Mouse (Mus musculus): ENCODE measurements around the gene Klk1. TPM values are rescaled to one million over a fixed set of nuclear protein-coding genes. Genes with fewer than 3 reads are reported as not detected.

Gene Klk1
- polyA plus RNA-seq, 1 experiment, result not detected

- Histone ChIP-seq H3K79me2 (ENCODE audit: control insufficient read depth, insufficient read depth) (peaks cover 4% of the 10 kb centered on the region), H3K4me3 (ENCODE audit: insufficient read depth, poor library complexity, severe bottlenecking) (no peak overlapping the region), H3K36me3 (ENCODE audit: control insufficient read depth, insufficient read depth) (no peaks in the 10 kb centered on the region), H3K27me3 (ENCODE audit: control insufficient read depth, insufficient read depth, insufficient read length) (peaks cover 21% of the 10 kb centered on the region), H3K79me3 (ENCODE audit: low read depth) (no peaks in the 10 kb centered on the region), H3ac (ENCODE audit: control insufficient read depth, insufficient read length, low read depth) (no peak overlapping the region)
- TF ChIP-seq FOSL1 (IDR thresholded peaks at IDR 0.05; ENCODE audit: insufficient read depth, low read length, poor library complexity, severe bottlenecking) (no peak), MAX (IDR thresholded peaks at IDR 0.05) (no peak)
These were observed 15.6 kb downstream of the Klk1 start for GRCm38 (mm10) chr7:44240712-44241111.

- no peaks in the 10 kb centered on the region for H3K79me3 ChIP-seq (ENCODE audit: low read depth)
- peaks cover 18% of the 10 kb centered on the region for H3K27me3 ChIP-seq (ENCODE audit: control insufficient read depth, insufficient read depth, insufficient read length)
- H3K4me3 ChIP-seq (ENCODE audit: insufficient read depth, poor library complexity, severe bottlenecking), result no peak overlapping the region
- no peaks in the 10 kb centered on the region for H3K36me3 ChIP-seq (ENCODE audit: control insufficient read depth, insufficient read depth)
- H3K79me2 ChIP-seq (ENCODE audit: control insufficient read depth, insufficient read depth), result peaks cover 8% of the 10 kb centered on the region
- H3ac ChIP-seq (ENCODE audit: control insufficient read depth, insufficient read length, low read depth), result no peak overlapping the region
- no peak for TF ChIP-seq MAX (IDR thresholded peaks at IDR 0.05)
- no peak for TF ChIP-seq MYOD1 (IDR thresholded peaks at IDR 0.05; ENCODE audit: control insufficient read depth, insufficient read length, low read depth)
- TF ChIP-seq USF1 (IDR thresholded peaks at IDR 0.05; ENCODE audit: low read depth), result no peak
- TF ChIP-seq FOSL1 (IDR thresholded peaks at IDR 0.05; ENCODE audit: insufficient read depth, low read length, poor library complexity, severe bottlenecking), result no peak
- TF ChIP-seq MYOG (IDR thresholded peaks at IDR 0.05; ENCODE audit: control insufficient read depth, extremely low read depth, insufficient read length), result no peak
- no peak for TF ChIP-seq CEBPB (IDR thresholded peaks at IDR 0.05; ENCODE audit: low read depth)
- TF ChIP-seq CTCF (IDR thresholded peaks at IDR 0.05; ENCODE audit: control insufficient read depth, insufficient read depth, insufficient read length), result no peak
These were observed 16.0 kb downstream of the Klk1 start for GRCm38 (mm10) chr7:44241163-44241562.

GRCm38 (mm10) chr7:44244080-44244479 lies 18.9 kb downstream of the Klk1 start:
- H3K79me2 ChIP-seq (ENCODE audit: control insufficient read depth, insufficient read depth), result peaks cover 34% of the 10 kb centered on the region
- no peak overlapping the region for H3K4me3 ChIP-seq (ENCODE audit: insufficient read depth, poor library complexity, severe bottlenecking)
- H3K36me3 ChIP-seq (ENCODE audit: control insufficient read depth, insufficient read depth), result peaks cover 10% of the 10 kb centered on the region
- H3ac ChIP-seq (ENCODE audit: control insufficient read depth, insufficient read length, low read depth), result no peak overlapping the region
- peaks cover 22% of the 10 kb centered on the region for H3K79me3 ChIP-seq (ENCODE audit: low read depth)
- peaks cover 6% of the 10 kb centered on the region for H3K27me3 ChIP-seq (ENCODE audit: control insufficient read depth, insufficient read depth, insufficient read length)
- TF ChIP-seq MYOD1 (IDR thresholded peaks at IDR 0.05; ENCODE audit: control insufficient read depth, insufficient read length, low read depth), result no peak
- no peak for TF ChIP-seq MAX (IDR thresholded peaks at IDR 0.05)
- TF ChIP-seq CEBPB (IDR thresholded peaks at IDR 0.05; ENCODE audit: low read depth), result no peak
- no peak for TF ChIP-seq CTCF (IDR thresholded peaks at IDR 0.05; ENCODE audit: control insufficient read depth, insufficient read depth, insufficient read length)

GRCm38 (mm10) chr7:44246055-44246983 lies 21.2 kb downstream of the Klk1 start, which contains the start of the genes 1700028J19Rik and 2410002F23Rik:
TSS of gene 1700028J19Rik (minus strand) at chr7:44246695.
TSS of gene 2410002F23Rik (plus strand) at chr7:44246722.
- H3K79me3 ChIP-seq (ENCODE audit: low read depth), result peaks cover 25% of the 10 kb centered on the region
- TF ChIP-seq MAX (IDR thresholded peaks at IDR 0.05) (peak; percentile 96), MYOD1 (IDR thresholded peaks at IDR 0.05; ENCODE audit: control insufficient read depth, insufficient read length, low read depth) (no peak), USF1 (IDR thresholded peaks at IDR 0.05; ENCODE audit: low read depth) (no peak)
- peaks cover 27% of the 10 kb centered on the region for H3K36me3 ChIP-seq (ENCODE audit: control insufficient read depth, insufficient read depth)
- peak within 1 kb of the TSS; percentile 94 for H3ac ChIP-seq (ENCODE audit: control insufficient read depth, insufficient read length, low read depth)
- H3K4me3 ChIP-seq (ENCODE audit: insufficient read depth, poor library complexity, severe bottlenecking), result peak within 1 kb of the TSS; percentile 89
- peaks cover 52% of the 10 kb centered on the region for H3K79me2 ChIP-seq (ENCODE audit: control insufficient read depth, insufficient read depth)
- H3K27me3 ChIP-seq (ENCODE audit: control insufficient read depth, insufficient read depth, insufficient read length), result no peaks in the 10 kb centered on the region

GRCm38 (mm10) chr7:44246984-44247470 lies 21.9 kb downstream of the Klk1 start:
- Histone ChIP-seq H3K27me3 (ENCODE audit: control insufficient read depth, insufficient read depth, insufficient read length) (no peaks in the 10 kb centered on the region), H3K36me3 (ENCODE audit: control insufficient read depth, insufficient read depth) (peaks cover 27% of the 10 kb centered on the region), H3K4me3 (ENCODE audit: insufficient read depth, poor library complexity, severe bottlenecking) (peak overlapping the region; percentile 89), H3K79me2 (ENCODE audit: control insufficient read depth, insufficient read depth) (peaks cover 52% of the 10 kb centered on the region), H3ac (ENCODE audit: control insufficient read depth, insufficient read length, low read depth) (peak overlapping the region; percentile 94), H3K79me3 (ENCODE audit: low read depth) (peaks cover 25% of the 10 kb centered on the region)
- TF ChIP-seq MYOD1 (IDR thresholded peaks at IDR 0.05; ENCODE audit: control insufficient read depth, insufficient read length, low read depth), result no peak
- no peak for TF ChIP-seq MAX (IDR thresholded peaks at IDR 0.05)
- TF ChIP-seq CEBPB (IDR thresholded peaks at IDR 0.05; ENCODE audit: low read depth), result no peak
- TF ChIP-seq MYOG (IDR thresholded peaks at IDR 0.05; ENCODE audit: control insufficient read depth, extremely low read depth, insufficient read length), result no peak
- no peak for TF ChIP-seq FOSL1 (IDR thresholded peaks at IDR 0.05; ENCODE audit: insufficient read depth, low read length, poor library complexity, severe bottlenecking)
- TF ChIP-seq USF1 (IDR thresholded peaks at IDR 0.05; ENCODE audit: low read depth), result no peak
- no peak for TF ChIP-seq CTCF (IDR thresholded peaks at IDR 0.05; ENCODE audit: control insufficient read depth, insufficient read depth, insufficient read length)

GRCm38 (mm10) chr7:44247971-44248370 lies 22.8 kb downstream of the Klk1 start:
- TF ChIP-seq MAX (IDR thresholded peaks at IDR 0.05), result no peak
- TF ChIP-seq CEBPB (IDR thresholded peaks at IDR 0.05; ENCODE audit: low read depth), result no peak
- no peak for TF ChIP-seq MYOG (IDR thresholded peaks at IDR 0.05; ENCODE audit: control insufficient read depth, extremely low read depth, insufficient read length)
- TF ChIP-seq CTCF (IDR thresholded peaks at IDR 0.05; ENCODE audit: control insufficient read depth, insufficient read depth, insufficient read length), result no peak
- TF ChIP-seq USF1 (IDR thresholded peaks at IDR 0.05; ENCODE audit: low read depth), result no peak
- no peak for TF ChIP-seq FOSL1 (IDR thresholded peaks at IDR 0.05; ENCODE audit: insufficient read depth, low read length, poor library complexity, severe bottlenecking)
- no peak for TF ChIP-seq MYOD1 (IDR thresholded peaks at IDR 0.05; ENCODE audit: control insufficient read depth, insufficient read length, low read depth)
- peaks cover 52% of the 10 kb centered on the region for H3K79me2 ChIP-seq (ENCODE audit: control insufficient read depth, insufficient read depth)
- no peak overlapping the region for H3ac ChIP-seq (ENCODE audit: control insufficient read depth, insufficient read length, low read depth)
- no peaks in the 10 kb centered on the region for H3K27me3 ChIP-seq (ENCODE audit: control insufficient read depth, insufficient read depth, insufficient read length)
- H3K36me3 ChIP-seq (ENCODE audit: control insufficient read depth, insufficient read depth), result peaks cover 34% of the 10 kb centered on the region
- peak overlapping the region; percentile 89 for H3K4me3 ChIP-seq (ENCODE audit: insufficient read depth, poor library complexity, severe bottlenecking)
- peaks cover 25% of the 10 kb centered on the region for H3K79me3 ChIP-seq (ENCODE audit: low read depth)

All from C2C12 (cell line).